14 mouse cellular contexts compared by ENCODE assay signal in the genomic region with DNA sequence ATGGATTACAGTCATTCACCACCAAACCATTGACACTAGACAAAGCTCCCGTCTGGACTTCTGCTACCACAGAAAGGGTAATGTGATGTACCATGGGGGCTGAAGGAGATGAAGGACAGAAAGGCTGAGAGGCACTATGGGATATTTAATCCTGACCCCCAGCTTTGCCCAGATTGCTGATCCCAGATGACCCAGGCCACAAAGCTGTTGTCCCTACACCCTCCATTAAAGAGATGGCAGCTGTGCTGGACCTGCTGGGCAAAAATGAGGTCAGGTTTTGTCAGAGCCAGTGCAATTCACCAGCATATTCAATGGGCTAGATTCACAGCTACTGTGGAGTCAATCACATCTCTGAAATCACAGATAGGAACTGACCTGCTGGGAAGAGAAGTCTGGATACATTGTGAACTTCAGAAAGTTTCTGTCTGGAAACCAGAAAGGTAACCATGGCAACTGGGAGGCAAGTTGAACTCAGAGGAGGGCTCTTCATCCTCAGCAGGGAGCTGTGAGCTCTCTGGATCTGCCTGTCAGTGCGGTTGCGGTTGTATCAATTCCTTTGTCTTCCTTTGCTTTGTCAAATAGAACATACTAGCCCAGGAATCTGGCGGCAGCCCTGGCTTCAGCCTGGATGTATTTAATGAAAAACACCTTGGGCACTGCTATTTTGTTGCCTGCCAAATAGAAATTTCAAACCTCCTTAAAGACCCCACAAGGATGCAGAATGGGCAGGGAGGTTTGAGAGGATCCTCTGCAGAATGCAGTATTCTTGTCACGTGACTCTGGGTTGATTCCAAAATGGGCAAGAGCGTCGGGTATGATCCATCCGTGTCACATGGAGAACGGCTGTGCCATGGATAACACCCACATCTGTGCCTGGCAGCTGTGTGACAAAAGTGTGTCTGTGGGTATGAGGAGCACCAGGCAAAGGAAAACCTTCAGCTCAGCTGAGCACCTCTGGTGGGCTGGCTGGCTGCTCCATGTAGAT. TPM values are rescaled to one million over a fixed set of nuclear protein-coding genes. Genes with fewer than 3 reads are reported as not detected.
DNase-seq lines count a peak whose midpoint lies in the region; ATAC-seq lines count a peak whose summit lies in the region.
"Had no signal": no experiment of that assay in that cellular context is flagged by ENCODE, and none has a peak within 500 bp of the region (broad histone marks: within the 10 kb centered on the region; RNA-seq: fewer than 3 reads in every experiment).

No protein-coding gene starts in this region.

- 0 out of 2 replicates have a peak overlapping the region, but pooled peaks have one; percentile 1 for H3K27ac ChIP-seq in neural tube, embryonic 11.5 days (ENCODE audit: low read depth, low read length)
- peak overlapping the region; percentile 65; the same call in 1 of the 2 replicates for H3K27ac ChIP-seq in forebrain, embryonic 10.5 days
- peak overlapping the region; percentile 63 for H3K27ac ChIP-seq in hindbrain, embryonic 16.5 days (ENCODE audit: low read depth, low read length)
- peak overlapping the region; percentile 60 for H3K27ac ChIP-seq in neural tube, embryonic 15.5 days (replicated peaks)
- no peak overlapping the region for H3K27ac ChIP-seq in heart, embryonic 12.5 days (ENCODE audit: poor library complexity, severe bottlenecking)
- H3K27ac ChIP-seq: heart, embryonic 15.5 days; liver, embryonic 14.5 days had no signal

- H3K4me3 ChIP-seq in neural tube, embryonic 11.5 days (ENCODE audit: low read depth, low read length), result no peak overlapping the region
- no peak overlapping the region for H3K4me3 ChIP-seq in forebrain, embryonic 10.5 days
- no peak overlapping the region for H3K4me3 ChIP-seq in hindbrain, embryonic 16.5 days (ENCODE audit: low read length)
- no peak overlapping the region for H3K4me3 ChIP-seq in neural tube, embryonic 15.5 days (replicated peaks)
- no peak overlapping the region for H3K4me3 ChIP-seq in heart, embryonic 12.5 days
- H3K4me3 ChIP-seq: heart, embryonic 15.5 days had no signal

- WGBS in neural tube, embryonic 11.5 days, result 47% methylated on average over 9 of the region's 9 CpGs
- WGBS in forebrain, embryonic 10.5 days, result 47% methylated on average over 9 of the region's 9 CpGs
- 23% methylated on average over 9 of the region's 9 CpGs for WGBS in hindbrain, embryonic 16.5 days
- WGBS in neural tube, embryonic 15.5 days, result 29% methylated on average over 9 of the region's 9 CpGs
- WGBS in heart, embryonic 12.5 days, result 55% methylated on average over 9 of the region's 9 CpGs

- H3K27me3 ChIP-seq in neural tube, embryonic 11.5 days (ENCODE audit: control insufficient read depth, insufficient read depth, low read length), result peaks cover 3% of the 10 kb centered on the region
- peaks cover 88% of the 10 kb centered on the region for H3K27me3 ChIP-seq in forebrain, embryonic 10.5 days (ENCODE audit: poor library complexity, severe bottlenecking)
- no peaks in the 10 kb centered on the region for H3K27me3 ChIP-seq in hindbrain, embryonic 16.5 days (replicated peaks; ENCODE audit: control insufficient read depth, insufficient read depth, low read length)
- H3K27me3 ChIP-seq in neural tube, embryonic 15.5 days (replicated peaks), result no peaks in the 10 kb centered on the region; the same call in 1 of the 2 replicates
- peaks cover 66% of the 10 kb centered on the region for H3K27me3 ChIP-seq in heart, embryonic 12.5 days (replicated peaks)
- H3K27me3 ChIP-seq: Patski had no signal

- no peak overlapping the region for H3K4me2 ChIP-seq in neural tube, embryonic 11.5 days (ENCODE audit: low read depth)
- peak overlapping the region; percentile 31; the same call in 1 of the 2 replicates for H3K4me2 ChIP-seq in hindbrain, embryonic 16.5 days (ENCODE audit: low read length)
- peak overlapping the region; percentile 20 for H3K4me2 ChIP-seq in neural tube, embryonic 15.5 days
- H3K4me2 ChIP-seq in heart, embryonic 12.5 days, result no peak overlapping the region
- H3K4me2 ChIP-seq: heart, embryonic 15.5 days had no signal

- intact Hi-C loops in left cerebral cortex, postnatal 14 days (cut with DNase I), result no loop called here

- H3K9ac ChIP-seq in neural tube, embryonic 11.5 days (ENCODE audit: low read length), result no peak overlapping the region
- H3K9ac ChIP-seq in hindbrain, embryonic 16.5 days (ENCODE audit: low read depth, low read length), result peak overlapping the region; percentile 41
- H3K9ac ChIP-seq in neural tube, embryonic 15.5 days (replicated peaks), result no peak overlapping the region
- H3K9ac ChIP-seq in heart, embryonic 12.5 days, result no peak overlapping the region
- H3K9ac ChIP-seq: heart, embryonic 15.5 days; liver, embryonic 14.5 days had no signal

- ATAC-seq in neural tube, embryonic 11.5 days (ENCODE audit: insufficient read depth, low FRiP score, low TSS enrichment), result 0 out of 2 replicates have a peak, but pooled peaks have one; percentile 4
- ATAC-seq in hindbrain, embryonic 16.5 days, result peak; percentile 39
- no peak; the same call in 1 of the 2 replicates for ATAC-seq in neural tube, embryonic 15.5 days (ENCODE audit: low FRiP score)
- ATAC-seq in heart, embryonic 12.5 days (ENCODE audit: insufficient number of reproducible peaks, low FRiP score), result no peak
- ATAC-seq: Patski had no signal

- no peaks in the 10 kb centered on the region for H3K36me3 ChIP-seq in neural tube, embryonic 11.5 days (ENCODE audit: control insufficient read depth, insufficient read depth, low read length)
- H3K36me3 ChIP-seq in forebrain, embryonic 10.5 days (replicated peaks), result no peaks in the 10 kb centered on the region
- no peaks in the 10 kb centered on the region for H3K36me3 ChIP-seq in hindbrain, embryonic 16.5 days (ENCODE audit: control insufficient read depth, insufficient read depth, low read length)
- no peaks in the 10 kb centered on the region for H3K36me3 ChIP-seq in neural tube, embryonic 15.5 days
- H3K36me3 ChIP-seq in heart, embryonic 12.5 days, result no peaks in the 10 kb centered on the region
- H3K36me3 ChIP-seq: heart, embryonic 15.5 days had no signal

- peaks cover 29% of the 10 kb centered on the region for H3K4me1 ChIP-seq in neural tube, embryonic 11.5 days (ENCODE audit: control insufficient read depth, insufficient read depth, low read length)
- peaks cover 76% of the 10 kb centered on the region for H3K4me1 ChIP-seq in forebrain, embryonic 10.5 days
- peaks cover 34% of the 10 kb centered on the region for H3K4me1 ChIP-seq in hindbrain, embryonic 16.5 days (ENCODE audit: control insufficient read depth, insufficient read depth, low read depth, low read length)
- peaks cover 47% of the 10 kb centered on the region for H3K4me1 ChIP-seq in neural tube, embryonic 15.5 days
- H3K4me1 ChIP-seq in heart, embryonic 12.5 days (replicated peaks), result peaks cover 21% of the 10 kb centered on the region

- peak; percentile 51 for DNase-seq in neural tube, embryonic 11.5 days (ENCODE audit: low spot score)
- no peak for DNase-seq in neural tube, embryonic 10.5 days (ENCODE audit: extremely low spot score, low spot score)
- no peak for DNase-seq in forebrain, embryonic 10.5 days (ENCODE audit: extremely low spot score, low spot score)
- no peak for DNase-seq in gastrocnemius, adult 8-10 months (ENCODE audit: low spot score in 2 of 2)
- no peak for DNase-seq in left cerebral cortex, postnatal 14 days (ENCODE audit: low spot score in 2 of 2)
- DNase-seq: B cell, adult 2 months; cerebellum, postnatal 14 days; kidney, adult 9 months had no signal

- H3K9me3 ChIP-seq in neural tube, embryonic 11.5 days (ENCODE audit: control insufficient read depth, low read length), result no peaks in the 10 kb centered on the region
- no peaks in the 10 kb centered on the region for H3K9me3 ChIP-seq in forebrain, embryonic 10.5 days
- no peaks in the 10 kb centered on the region for H3K9me3 ChIP-seq in hindbrain, embryonic 16.5 days (ENCODE audit: control insufficient read depth, low read length)
- H3K9me3 ChIP-seq in neural tube, embryonic 15.5 days (replicated peaks), result no peaks in the 10 kb centered on the region
- H3K9me3 ChIP-seq in heart, embryonic 12.5 days (replicated peaks), result no peaks in the 10 kb centered on the region
- H3K9me3 ChIP-seq: heart, embryonic 15.5 days had no signal

RNA-seq across cellular contexts. Expression of a gene that starts 2.8 kb away (rescaled TPM):
- 13.0 and 14.1 TPM in 2 replicates for polyA plus RNA-seq in neural tube, embryonic 11.5 days (2014; fragmentation: Nextera tagmentation; extraction: Ambion mirVana)
- polyA plus RNA-seq in forebrain, embryonic 10.5 days (2016; fragmentation: Nextera tagmentation; extraction: Ambion mirVana), result 26.2 and 31.0 TPM in 2 replicates
- 13.3 and 14.0 TPM in 2 replicates for polyA plus RNA-seq in hindbrain, embryonic 16.5 days (2015; fragmentation: Nextera tagmentation; extraction: Ambion mirVana)
- polyA plus RNA-seq in neural tube, embryonic 15.5 days (2015; fragmentation: Nextera tagmentation; extraction: Ambion mirVana), result 11.3 and 14.3 TPM in 2 replicates
- total RNA-seq in gastrocnemius, adult 8-10 months (2022), result under 1 TPM; 0.52 to 0.91 (median 0.71) TPM
- polyA plus RNA-seq in heart, embryonic 12.5 days (2016; fragmentation: Nextera tagmentation; extraction: Ambion mirVana), result 4.7 and 5.2 TPM in 2 replicates
- 1 to 10 TPM; 6.6 to 6.8 TPM for total RNA-seq in left cerebral cortex, postnatal 14 days (2021)

RNA-seq across cellular contexts. Expression of a gene that starts 11.8 kb away (rescaled TPM):
- polyA plus RNA-seq in neural tube, embryonic 11.5 days (2014; fragmentation: Nextera tagmentation; extraction: Ambion mirVana), result 26.7 and 29.2 TPM in 2 replicates
- polyA plus RNA-seq in forebrain, embryonic 10.5 days (2016; fragmentation: Nextera tagmentation; extraction: Ambion mirVana), result 7.4 and 7.7 TPM in 2 replicates
- 32.3 and 34.5 TPM in 2 replicates for polyA plus RNA-seq in hindbrain, embryonic 16.5 days (2015; fragmentation: Nextera tagmentation; extraction: Ambion mirVana)
- 31.4 and 32.0 TPM in 2 replicates for polyA plus RNA-seq in neural tube, embryonic 15.5 days (2015; fragmentation: Nextera tagmentation; extraction: Ambion mirVana)
- total RNA-seq in gastrocnemius, adult 8-10 months (2022), result 1 to 10 TPM in 3 of 4 experiments, under 1 TPM in 1; 0.63 to 1.8 (median 1.2) TPM
- polyA plus RNA-seq in heart, embryonic 12.5 days (2016; fragmentation: Nextera tagmentation; extraction: Ambion mirVana), result 11.8 and 12.8 TPM in 2 replicates
- 1 to 10 TPM; 7.6 to 8.3 TPM for total RNA-seq in left cerebral cortex, postnatal 14 days (2021)

Comparison
In these comparisons a context has a peak if more than half of its experiments do, and no peak if none do; other contexts are left out.
1. ATAC-seq: peak in neural tube, embryonic 11.5 days (single experiment) and hindbrain, embryonic 16.5 days (single experiment); none in neural tube, embryonic 15.5 days (single experiment) and heart, embryonic 12.5 days (single experiment).
2. H3K4me2 ChIP-seq: peak in hindbrain, embryonic 16.5 days (single experiment) and neural tube, embryonic 15.5 days (single experiment); none in neural tube, embryonic 11.5 days (single experiment) and heart, embryonic 12.5 days (single experiment).